Comparison of ENCODE assay signal across 16 mouse cellular contexts in genomic region chr2:22620030-22620429, GRCm38 (mm10). TPM values are rescaled to one million over a fixed set of nuclear protein-coding genes. Genes with fewer than 3 reads are reported as not detected.
A peak's percentile ranks its signal among the peaks of the same experiment; 100 is the strongest.
DNase-seq lines count a peak whose midpoint lies in the region; ATAC-seq and TF ChIP-seq lines count a peak whose summit lies in the region.
"Had no signal": no experiment of that assay in that cellular context is flagged by ENCODE, and none has a peak within 500 bp of the region (broad histone marks: within the 10 kb centered on the region; RNA-seq: fewer than 3 reads in every experiment).

No protein-coding gene starts in this region.

- peaks cover 7% of the 10 kb centered on the region; the same call in 1 of the 2 replicates for H3K27me3 ChIP-seq in forebrain, postnatal 0 days (ENCODE audit: insufficient read depth, low read length)
- H3K27me3 ChIP-seq in midbrain, embryonic 15.5 days (replicated peaks), result peaks cover 36% of the 10 kb centered on the region
- H3K27me3 ChIP-seq: CH12.LX had no signal

- H3K9ac ChIP-seq in ES-E14 (ENCODE audit: insufficient read depth, low read depth, low read length, poor library complexity, severe bottlenecking), result no peak overlapping the region
- H3K9ac ChIP-seq in forebrain, postnatal 0 days, result peak overlapping the region; percentile 69
- H3K9ac ChIP-seq in midbrain, embryonic 15.5 days, result 0 out of 2 replicates have a peak overlapping the region, but pooled peaks have one; percentile 1
- H3K9ac ChIP-seq: limb, embryonic 13.5 days; lung, embryonic 15.5 days had no signal

- TF ChIP-seq CTCF in forebrain, postnatal 0 days (IDR thresholded peaks at IDR 0.05; ENCODE audit: low read depth), result no peak

- no peaks in the 10 kb centered on the region for H3K9me3 ChIP-seq in ES-E14 (ENCODE audit: control insufficient read depth, insufficient read depth, low read depth, low read length)
- 0 out of 2 replicates have a peak, but pooled peaks cover 2% of the 10 kb centered on the region for H3K9me3 ChIP-seq in forebrain, postnatal 0 days (ENCODE audit: low read length)
- no peaks in the 10 kb centered on the region for H3K9me3 ChIP-seq in midbrain, embryonic 15.5 days
- H3K9me3 ChIP-seq: lung, embryonic 15.5 days had no signal

- DNase-seq in ES-E14 (ENCODE audit: low read depth, low spot score), result peak; percentile 78
- DNase-seq in brain, adult 2 months (ENCODE audit: low read depth, low spot score), result peak; percentile 35
- DNase-seq in forebrain, postnatal 0 days, result peak; percentile 69
- DNase-seq in thymus, postnatal 10 days (ENCODE audit: low spot score in 2 of 2), result no peak
- no peak for DNase-seq in adrenal gland, adult 8-10 months
- no peak for DNase-seq in layer of hippocampus, adult 18-20 months (ENCODE audit: low spot score in 2 of 2)
- no peak for DNase-seq in gastrocnemius, postnatal 4 days (ENCODE audit: low spot score in 2 of 2)
- DNase-seq: cerebellum, postnatal 36 days; gastrocnemius, postnatal 14 days; kidney, adult 2 months; layer of hippocampus, adult 9-11 months had no signal

- in situ Hi-C loops in ES-E14 (cut with MboI; ENCODE audit: low sequenced_read_pairs in 2 of 2, unreplicated experiment in 2 of 2), result no loop called here

- peak overlapping the region; percentile 73 for H3K4me2 ChIP-seq in forebrain, postnatal 0 days (ENCODE audit: low read depth)
- H3K4me2 ChIP-seq in midbrain, embryonic 15.5 days, result peak overlapping the region; percentile 85
- H3K4me2 ChIP-seq: limb, embryonic 13.5 days; lung, embryonic 15.5 days had no signal

- no peaks in the 10 kb centered on the region for H3K36me3 ChIP-seq in ES-E14 (ENCODE audit: control insufficient read depth, insufficient read depth, low read length, poor library complexity, severe bottlenecking)
- H3K36me3 ChIP-seq in forebrain, postnatal 0 days (ENCODE audit: insufficient read depth), result no peaks in the 10 kb centered on the region
- no peaks in the 10 kb centered on the region for H3K36me3 ChIP-seq in midbrain, embryonic 15.5 days (replicated peaks)
- H3K36me3 ChIP-seq: limb, embryonic 13.5 days; lung, embryonic 15.5 days had no signal

- no peak overlapping the region for H3K27ac ChIP-seq in ES-E14 (ENCODE audit: insufficient read depth, low read depth, low read length, poor library complexity, severe bottlenecking)
- peak overlapping the region; percentile 89 for H3K27ac ChIP-seq in forebrain, postnatal 0 days (ENCODE audit: low read depth, low read length)
- peak overlapping the region; percentile 91 for H3K27ac ChIP-seq in midbrain, embryonic 15.5 days
- H3K27ac ChIP-seq: limb, embryonic 13.5 days; lung, embryonic 15.5 days had no signal

- ATAC-seq in forebrain, postnatal 0 days, result peak; percentile 32; the same call in 1 of the 2 replicates
- no peak for ATAC-seq in midbrain, embryonic 15.5 days (replicated peaks)

- H3K4me1 ChIP-seq in ES-E14 (ENCODE audit: control insufficient read depth in 2 of 2, insufficient read depth in 2 of 2, low read length in 2 of 2, poor library complexity in 1 of 2), result peaks cover 0 to 10% of the 10 kb centered on the region in 2 experiments; a peak in 1 of 4 replicates
- no peaks in the 10 kb centered on the region; the same call in 1 of the 2 replicates for H3K4me1 ChIP-seq in forebrain, postnatal 0 days (ENCODE audit: insufficient read depth)
- peaks cover 40% of the 10 kb centered on the region for H3K4me1 ChIP-seq in midbrain, embryonic 15.5 days

- WGBS in forebrain, postnatal 0 days, result under 1% methylated on average over 6 of the region's 6 CpGs
- WGBS in midbrain, embryonic 15.5 days, result 2% methylated on average over 6 of the region's 6 CpGs

- H3K4me3 ChIP-seq in ES-E14 (ENCODE audit: insufficient read depth in 1 of 2, low read depth in 1 of 2, low read length in 2 of 2, poor library complexity in 1 of 2, severe bottlenecking in 1 of 2), result no peak overlapping the region
- peak overlapping the region; percentile 9 for H3K4me3 ChIP-seq in forebrain, postnatal 0 days (ENCODE audit: low read depth, low read length)
- H3K4me3 ChIP-seq in midbrain, embryonic 15.5 days, result peak overlapping the region; percentile 20; the same call in 1 of the 2 replicates
- H3K4me3 ChIP-seq: limb, embryonic 13.5 days; lung, embryonic 15.5 days; megakaryocyte, embryonic 14.5 days had no signal

TF ChIP-seq in ES-E14, 5 proteins besides CTCF, POLR2A, EP300 and RAD21:
- TF ChIP-seq HCFC1 (IDR thresholded peaks at IDR 0.05; ENCODE audit: borderline replicate concordance, insufficient read depth, low read length), result no peak
- 0 out of 2 replicates have a peak, but pooled peaks have one; percentile 58 for TF ChIP-seq ZNF384 (IDR thresholded peaks at IDR 0.05; ENCODE audit: low read depth, low read length)
- TF ChIP-seq CHD2 (IDR thresholded peaks at IDR 0.05; ENCODE audit: low read depth, low read length), result peak; percentile 53
- TF ChIP-seq MAFK (IDR thresholded peaks at IDR 0.05; ENCODE audit: insufficient read depth, low read depth, low read length), result no peak
- TF ChIP-seq ZC3H11A (IDR thresholded peaks at IDR 0.05; ENCODE audit: borderline replicate concordance, low read depth, low read length), result no peak

RNA-seq across cellular contexts. Expression of gene Gad2, which starts 2.0 kb away (rescaled TPM):
- total RNA-seq in ES-E14 (2012; rRNA removed), result 0.13 TPM in 1 of 2 replicates, not detected in the other
- 41.6 and 50.7 TPM in 2 replicates for total RNA-seq in forebrain, postnatal 0 days (2014; rRNA removed)
- 34.6 and 50.5 TPM in 2 replicates for polyA plus RNA-seq in forebrain, postnatal 0 days (2015; fragmentation: Nextera tagmentation; extraction: Ambion mirVana)
- polyA plus RNA-seq in midbrain, embryonic 15.5 days (2015; fragmentation: Nextera tagmentation; extraction: Ambion mirVana), result 62.8 and 72.5 TPM in 2 replicates
- total RNA-seq in adrenal gland, adult 8-10 months (2022), result under 1 TPM in 3 of 4 experiments, not detected in 1; 0.12 to 0.86 (median 0.17) TPM
- 10 to 100 TPM; 85.7 to 85.8 TPM for total RNA-seq in layer of hippocampus, adult 18-20 months (2021)
- total RNA-seq in gastrocnemius, postnatal 4 days (2021), result not detected
- total RNA-seq: gastrocnemius, postnatal 14 days had no signal
- polyA plus RNA-seq: kidney, adult 2 months had no signal

Comparison
In these comparisons a context has a peak if more than half of its experiments do, and no peak if none do; other contexts are left out.
1. DNase-seq: peak in ES-E14 (single experiment), brain, adult 2 months (single experiment) and forebrain, postnatal 0 days (single experiment); none in thymus, postnatal 10 days (0 of 2), adrenal gland, adult 8-10 months (single experiment), layer of hippocampus, adult 18-20 months (0 of 2) and gastrocnemius, postnatal 4 days (0 of 2).
2. H3K4me3 ChIP-seq: peak in forebrain, postnatal 0 days (single experiment) and midbrain, embryonic 15.5 days (single experiment); none in ES-E14 (0 of 2).
3. RNA of gene Gad2, which starts 2.0 kb away (total RNA-seq): 85.7 to 85.8 TPM in layer of hippocampus, adult 18-20 months and 41.6 to 50.7 TPM in forebrain, postnatal 0 days; 0.12 to 0.86 TPM in adrenal gland, adult 8-10 months, 0.13 TPM in ES-E14 and not detected in gastrocnemius, postnatal 4 days; every median in the first group is over 10 times any median in the second.